Mouse (Mus musculus): ENCODE measurements around the gene Hist1h2ak. TPM values are rescaled to one million over a fixed set of nuclear protein-coding genes. Genes with fewer than 3 reads are reported as not detected.

Hist1h2ak gene
- total RNA-seq, 2 experiments from 2014 or later, result 18.0 to 19.9 TPM

DNA sequence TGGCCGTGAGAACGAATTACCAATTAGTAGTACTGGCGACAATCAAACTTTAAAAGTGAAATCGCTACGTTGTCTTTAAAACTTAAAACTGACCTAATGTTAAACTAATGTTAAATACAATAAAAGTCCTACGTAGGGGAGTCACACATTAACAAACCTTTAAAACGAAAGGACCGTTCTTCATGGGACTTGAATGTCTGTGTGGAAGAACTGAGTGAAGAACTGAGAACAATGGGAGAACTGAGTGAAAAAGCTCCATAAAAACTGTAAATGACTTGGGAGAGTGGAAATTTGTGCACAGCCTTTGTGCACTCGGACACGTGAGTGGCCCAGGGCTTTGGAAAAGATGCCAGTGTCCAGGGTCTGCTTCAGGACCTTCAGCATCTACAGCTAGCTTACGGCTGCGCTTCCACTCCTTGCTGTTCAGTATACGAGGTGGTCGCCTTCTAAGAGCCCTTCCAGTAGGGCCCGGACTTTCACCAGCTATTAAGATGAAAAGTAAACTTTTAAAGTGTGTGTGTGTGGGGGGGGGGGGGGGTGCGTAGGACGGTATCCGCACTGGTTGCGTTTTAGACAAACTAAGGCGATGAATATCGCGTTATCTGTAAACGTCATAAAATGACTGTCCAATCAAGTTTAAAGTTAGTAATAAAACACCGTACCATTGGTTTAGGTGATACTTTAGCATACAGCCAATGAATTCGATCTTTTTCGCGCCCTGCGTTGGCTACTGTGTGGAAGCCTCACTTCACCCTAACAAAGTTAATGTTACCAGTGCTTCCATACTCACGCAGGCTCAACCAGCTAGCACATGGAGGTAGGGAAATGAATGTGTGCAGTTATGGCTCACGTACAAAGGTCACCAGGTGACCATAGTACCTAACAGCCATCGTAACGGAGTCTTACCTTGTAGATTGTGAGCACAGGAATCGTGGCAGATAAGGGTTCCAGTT lies 25.5 kb upstream of the Hist1h2ak start:
- DNase-seq, result peak; percentile 68 to 76

DNA sequence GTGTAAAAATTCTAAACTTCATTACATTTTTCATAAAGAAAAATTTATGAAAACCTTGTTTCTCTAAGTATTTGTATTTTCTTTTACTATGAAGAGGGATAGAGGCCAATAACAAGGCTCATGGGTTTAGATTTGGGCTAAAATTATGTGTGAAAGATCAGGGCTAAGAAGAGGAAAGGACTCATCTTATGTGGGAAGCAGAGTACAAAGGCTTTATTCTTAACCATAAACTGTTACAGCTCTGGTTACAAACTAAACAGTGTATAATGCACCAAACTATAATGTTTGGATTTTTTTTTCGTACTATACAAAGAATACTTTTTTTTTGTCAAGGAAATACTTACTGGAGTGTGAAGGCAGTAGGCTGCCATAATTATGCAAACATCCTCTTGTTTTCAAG lies 2.1 kb upstream of the Hist1h2ak start:
- no peak for DNase-seq

DNA sequence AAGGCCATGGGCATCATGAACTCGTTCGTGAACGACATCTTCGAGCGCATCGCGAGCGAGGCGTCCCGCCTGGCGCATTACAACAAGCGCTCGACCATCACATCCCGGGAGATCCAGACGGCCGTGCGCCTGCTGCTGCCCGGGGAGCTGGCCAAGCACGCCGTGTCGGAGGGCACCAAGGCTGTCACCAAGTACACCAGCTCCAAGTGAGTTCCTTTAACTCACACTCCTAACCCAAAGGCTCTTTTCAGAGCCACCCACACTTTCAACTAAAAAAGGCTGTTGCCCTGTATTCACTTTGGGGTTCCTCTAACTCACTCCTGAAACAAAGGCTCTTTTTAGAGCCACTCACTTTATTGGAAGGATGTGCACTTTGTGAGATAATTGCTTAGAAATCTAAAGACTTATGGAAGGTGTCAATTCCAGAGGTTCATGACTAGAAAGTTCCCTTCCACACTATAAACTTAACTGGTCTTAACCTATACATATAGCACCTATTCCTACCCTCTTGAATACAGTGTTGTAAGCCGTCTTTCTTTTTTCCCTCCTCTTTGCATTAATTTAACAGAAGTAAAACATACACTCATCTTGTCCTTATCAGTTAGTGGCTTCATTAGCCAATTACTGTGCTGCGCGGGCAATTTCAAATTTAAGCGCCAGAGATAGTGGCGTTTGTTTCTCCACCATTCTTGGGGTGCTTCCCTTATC lies 821 bp upstream of the Hist1h2ak start:
- DNase-seq, result peak; percentile 63

- no peak for DNase-seq
These were observed 540 bp downstream of the Hist1h2ak start for GRCm38 (mm10) chr13:21753051-21753523.

DNA sequence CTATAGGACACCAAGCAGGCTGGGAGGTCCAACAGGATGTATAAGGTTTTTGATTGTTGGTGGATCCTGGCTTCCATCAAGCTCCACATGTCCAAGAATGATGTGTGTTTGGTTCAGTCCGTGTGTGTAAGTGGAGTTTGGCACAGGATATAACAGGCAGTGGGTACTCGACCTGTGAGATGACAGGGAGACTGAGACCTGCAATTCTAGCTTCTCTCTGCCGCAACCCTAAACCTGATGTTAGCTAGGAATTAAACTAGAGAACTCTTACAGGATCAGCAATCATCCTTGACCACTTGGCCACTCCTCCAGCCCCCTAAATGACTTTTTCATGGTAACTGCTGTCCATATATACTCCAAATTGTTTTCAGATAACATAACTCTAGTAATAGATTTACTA lies 1.3 kb downstream of the Hist1h2ak start:
- DNase-seq, result no peak

DNA sequence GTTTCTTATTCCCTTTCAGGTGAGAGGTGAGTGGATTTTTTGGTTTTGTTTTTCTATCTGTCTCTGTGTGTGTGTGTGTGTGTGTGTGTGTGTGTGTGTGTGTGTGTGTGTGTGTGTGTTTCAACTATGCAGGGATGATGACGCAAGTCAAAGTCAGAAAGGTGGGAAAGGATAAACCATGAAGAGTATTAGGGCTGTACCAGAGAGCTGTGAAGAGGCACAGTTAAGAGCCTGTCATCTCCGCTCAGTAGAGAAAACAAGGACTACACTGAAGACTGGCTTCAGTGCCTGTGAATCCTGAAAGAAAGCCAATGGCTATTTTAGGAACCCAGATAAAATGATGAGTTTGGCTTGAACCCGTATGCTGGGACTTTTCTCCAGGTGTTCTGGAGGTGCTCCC lies 1.8 kb downstream of the Hist1h2ak start:
- DNase-seq, result no peak

DNA sequence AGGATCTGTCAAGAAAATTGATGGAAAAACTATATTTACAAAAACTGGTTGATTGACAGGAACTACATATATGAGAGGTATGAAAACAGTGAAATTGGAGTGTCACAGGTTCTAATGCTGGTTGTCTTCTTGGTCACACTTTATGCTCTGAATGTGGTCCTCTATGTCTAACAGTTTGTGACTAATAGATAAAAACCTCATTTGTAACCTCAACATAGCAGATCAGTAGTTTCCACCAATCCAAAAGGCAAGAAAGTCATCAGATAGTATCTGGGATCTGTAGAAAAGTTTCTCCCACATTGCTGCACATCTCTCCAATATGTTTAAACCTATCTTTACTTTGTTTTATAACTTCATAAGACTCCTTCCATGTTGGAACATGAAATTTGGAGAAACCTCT lies 2.2 kb downstream of the Hist1h2ak start:
- DNase-seq, result no peak

DNA sequence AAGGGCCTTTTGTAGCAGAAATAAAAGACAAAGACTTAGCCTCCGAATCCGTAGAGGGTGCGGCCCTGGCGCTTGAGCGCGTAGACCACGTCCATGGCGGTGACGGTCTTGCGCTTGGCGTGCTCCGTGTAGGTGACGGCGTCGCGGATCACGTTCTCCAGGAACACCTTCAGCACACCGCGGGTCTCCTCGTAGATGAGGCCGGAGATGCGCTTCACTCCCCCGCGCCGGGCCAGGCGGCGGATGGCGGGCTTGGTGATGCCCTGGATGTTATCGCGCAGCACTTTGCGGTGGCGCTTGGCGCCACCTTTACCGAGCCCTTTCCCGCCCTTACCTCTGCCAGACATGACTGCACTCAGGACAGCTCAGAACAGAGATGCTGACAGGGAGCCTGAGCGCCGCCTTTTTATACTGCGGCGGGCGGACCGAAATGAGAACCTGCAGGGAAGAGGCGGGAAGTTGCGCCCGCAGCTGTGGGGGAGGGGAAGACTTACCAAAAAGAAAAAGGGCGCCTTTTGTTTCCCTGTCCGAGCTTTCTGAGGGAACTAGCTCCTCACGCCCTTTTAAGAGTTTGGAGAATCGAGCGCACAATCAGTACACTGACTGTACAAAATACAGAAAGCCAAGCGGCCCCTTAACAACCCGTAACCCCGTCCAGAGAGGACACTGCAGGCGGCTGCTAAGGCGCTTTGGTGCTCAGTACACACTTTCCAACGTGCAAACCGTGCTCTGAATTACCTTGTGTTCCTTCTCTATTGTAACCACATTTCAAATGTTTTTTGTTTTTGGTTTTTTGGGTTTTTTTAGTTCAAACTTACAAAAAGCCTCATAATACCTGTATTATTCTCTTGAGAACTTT lies 3.2 kb downstream of the Hist1h2ak start, which contains the start of gene Hist1h4k:
Hist1h4k (minus strand) TSS at position 347 of the 859 bp plus-strand sequence.
- DNase-seq, result peak; percentile 86 to 91

DNA sequence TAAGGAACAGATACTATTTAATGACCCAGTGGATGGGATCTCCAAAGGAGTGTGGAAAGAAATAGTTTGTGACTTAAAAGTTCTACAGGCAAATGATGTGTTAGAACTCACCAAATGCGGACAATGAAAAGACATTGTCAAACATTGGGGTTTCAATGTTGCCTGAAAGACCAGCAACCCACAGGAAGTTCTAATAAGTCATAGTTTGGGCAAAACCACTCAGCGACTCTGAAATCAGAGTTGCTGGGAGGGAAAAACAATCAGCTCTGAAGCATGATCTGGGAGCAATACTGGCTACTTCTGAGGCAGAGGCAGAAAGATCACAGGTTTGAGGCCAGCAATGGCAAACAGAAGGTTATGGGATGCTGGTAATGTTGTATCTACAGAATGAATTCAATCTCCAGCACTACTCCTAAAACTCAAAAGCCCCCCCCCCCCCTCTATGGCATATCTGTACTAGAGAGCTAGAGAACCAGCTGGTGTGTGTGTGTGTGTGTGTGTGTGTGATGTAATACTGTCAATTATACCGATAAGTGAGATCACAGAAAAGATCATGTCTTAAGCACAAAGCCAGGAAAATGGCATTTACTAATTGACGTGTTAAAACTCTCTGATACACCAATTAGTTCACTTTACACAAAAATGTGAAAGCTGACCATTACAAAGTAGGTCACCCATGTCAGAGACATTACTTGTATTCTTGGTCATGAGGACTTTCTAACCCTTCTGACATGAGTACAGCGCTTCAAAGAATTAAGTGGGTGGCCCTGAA lies 4.1 kb downstream of the Hist1h2ak start:
- no peak for DNase-seq

DNA sequence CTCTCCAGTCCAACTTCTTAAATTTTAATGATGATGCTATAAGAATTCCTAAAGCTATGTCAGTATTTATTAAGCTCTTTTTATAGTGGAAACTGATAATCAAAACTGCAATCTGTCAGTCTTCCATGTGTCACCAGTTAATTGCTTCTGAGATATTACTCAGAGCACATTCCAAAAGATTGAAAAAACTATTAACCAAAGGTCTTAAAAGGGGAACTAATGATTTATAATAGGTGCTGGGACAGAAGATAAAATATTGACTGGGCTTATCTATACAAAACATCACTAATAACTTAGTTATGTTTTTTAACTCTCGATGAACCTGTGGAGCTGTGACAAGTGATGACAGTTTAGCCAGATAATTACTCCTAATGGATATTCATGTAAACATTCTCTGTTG lies 8.6 kb downstream of the Hist1h2ak start:
- no peak for DNase-seq

DNA sequence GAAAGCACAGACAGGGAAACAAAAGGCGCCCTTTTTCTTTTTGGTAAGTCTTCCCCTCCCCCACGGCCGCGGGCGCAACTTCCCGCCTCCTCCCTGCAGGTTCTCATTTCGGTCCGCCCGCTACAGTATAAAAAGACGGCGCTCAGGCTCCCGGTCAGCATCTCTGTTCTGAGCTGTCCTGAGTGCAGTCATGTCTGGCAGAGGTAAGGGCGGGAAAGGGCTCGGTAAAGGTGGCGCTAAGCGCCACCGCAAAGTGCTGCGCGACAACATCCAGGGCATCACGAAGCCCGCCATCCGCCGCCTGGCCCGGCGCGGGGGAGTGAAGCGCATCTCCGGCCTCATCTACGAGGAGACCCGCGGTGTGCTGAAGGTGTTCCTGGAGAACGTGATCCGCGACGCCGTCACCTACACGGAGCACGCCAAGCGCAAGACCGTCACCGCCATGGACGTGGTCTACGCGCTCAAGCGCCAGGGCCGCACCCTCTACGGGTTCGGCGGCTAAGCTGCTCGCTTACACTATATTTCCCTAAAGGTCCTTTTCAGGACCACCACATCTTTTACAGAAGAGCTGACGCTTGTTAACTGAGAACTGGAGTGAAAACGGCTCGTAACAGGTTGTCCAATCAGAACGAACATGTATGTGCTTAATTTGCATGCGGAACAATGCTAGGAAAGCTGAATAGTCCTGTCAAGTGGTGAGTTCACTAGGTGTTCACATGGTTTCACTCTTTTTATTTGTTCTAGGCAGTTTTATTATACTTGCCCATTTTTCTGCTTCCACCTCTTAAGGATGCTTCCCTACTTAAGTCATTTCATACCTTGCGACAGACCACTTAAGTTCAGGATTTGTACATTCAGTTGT lies 18.5 kb downstream of the Hist1h2ak start, which contains the start of gene Hist1h4j:
Hist1h4j (plus strand) TSS at position 159 of the 862 bp plus-strand sequence.
- peak; percentile 70 to 79 for DNase-seq

- DNase-seq, result peak; percentile 69 to 83
These were observed 19.4 kb downstream of the Hist1h2ak start for GRCm38 (mm10) chr13:21734010-21734905.

DNA sequence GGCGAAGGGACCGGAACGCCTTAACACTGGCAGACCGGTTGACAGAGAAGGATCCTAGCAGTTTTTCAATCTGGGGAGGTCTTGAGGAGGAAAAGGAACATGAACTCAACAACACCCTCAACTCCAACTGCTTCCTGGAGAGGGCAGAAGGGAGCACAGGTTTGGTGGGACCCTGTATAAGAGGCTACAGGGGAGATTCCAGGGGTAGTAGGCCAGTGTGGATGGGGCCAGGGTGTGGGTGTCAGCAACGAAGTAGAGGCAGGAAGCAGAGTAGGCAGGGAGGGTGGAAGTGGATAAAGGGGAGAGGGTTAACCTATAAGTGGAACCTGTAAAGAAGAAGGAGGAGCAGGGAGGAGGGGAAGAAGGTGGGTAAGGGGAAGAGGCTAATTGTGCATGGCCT lies 20.2 kb downstream of the Hist1h2ak start:
- DNase-seq, result no peak

GRCm38 (mm10) chr13:21729544-21729943 lies 24.1 kb downstream of the Hist1h2ak start:
- no peak for DNase-seq

GRCm38 (mm10) chr13:21727948-21728572 lies 25.6 kb downstream of the Hist1h2ak start:
- DNase-seq, result no peak

DNA sequence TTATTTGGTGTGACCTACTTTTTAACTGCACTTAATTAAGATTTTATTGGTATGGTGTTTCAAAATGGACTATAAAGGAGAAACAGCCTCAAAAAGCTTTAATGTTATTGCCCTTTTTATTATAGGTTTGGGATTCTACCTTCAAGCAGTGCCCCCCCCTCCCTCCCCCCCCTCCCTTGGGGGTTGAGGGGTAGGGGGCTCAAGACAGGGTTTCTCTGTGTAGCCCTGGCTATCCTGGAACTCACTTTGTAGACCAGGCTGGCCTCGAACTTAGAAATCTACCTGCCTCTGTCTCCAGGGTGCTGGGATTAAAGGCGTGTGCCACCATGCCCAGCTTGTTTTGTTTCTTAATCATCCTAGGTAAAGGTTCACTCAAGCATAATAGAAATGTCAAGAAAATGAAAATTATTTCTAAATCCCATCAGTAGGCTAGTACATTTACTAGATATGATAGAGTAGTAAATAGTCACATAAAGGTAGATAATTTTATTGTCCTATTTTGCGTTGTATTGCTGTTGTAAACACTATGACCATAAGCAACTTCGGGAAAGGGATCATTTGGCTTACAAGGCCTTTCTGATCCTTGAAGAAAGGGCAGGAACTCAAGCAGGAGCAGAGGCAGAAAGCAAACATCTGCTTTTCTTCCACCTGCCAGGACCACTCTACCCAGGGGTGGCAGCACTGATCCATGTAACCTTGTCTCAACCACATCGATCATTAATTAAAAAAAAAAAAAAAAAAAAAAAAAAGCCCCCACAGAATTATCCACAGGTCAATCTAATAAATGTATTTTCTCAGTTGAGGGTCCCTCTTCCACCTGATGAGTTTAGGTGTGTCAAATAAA lies 30.4 kb downstream of the Hist1h2ak start:
- DNase-seq, result no peak

- peak in 1 of 2 experiments; percentile 16 for DNase-seq
These were observed 31.2 kb downstream of the Hist1h2ak start for GRCm38 (mm10) chr13:21722373-21722925.
